Mouse (Mus musculus): ENCODE measurements around the gene Olfr876. TPM values are rescaled to one million over a fixed set of nuclear protein-coding genes. Genes with fewer than 3 reads are reported as not detected.

Gene Olfr876
- polyA plus RNA-seq, 1 experiment from 2014 or later = not detected

DNA sequence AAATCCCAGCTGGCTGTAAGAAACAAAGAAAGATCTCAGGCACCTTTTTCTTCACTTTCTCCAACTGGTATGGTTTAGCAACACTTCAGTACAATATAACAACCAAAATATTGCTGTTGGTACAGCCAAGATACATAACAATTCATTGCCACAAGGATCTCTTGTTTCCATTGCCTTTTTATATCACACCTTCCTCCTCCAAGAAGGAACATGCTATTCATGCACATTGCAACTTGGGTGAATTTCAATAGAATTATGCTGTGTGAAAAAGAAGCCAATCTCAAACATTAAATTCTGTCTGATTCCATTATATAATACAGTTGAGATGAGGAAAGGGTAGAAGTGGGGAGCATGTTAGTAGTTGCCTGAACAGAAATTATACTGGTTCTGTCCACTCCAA lies 27.1 kb downstream of the Olfr876 start:
- Histone ChIP-seq H3K4me1 (no peaks in the 10 kb centered on the region), H3K27me3 (ENCODE audit: low read depth, poor library complexity, severe bottlenecking) (no peaks in the 10 kb centered on the region), H3K9me3 (replicated peaks) (no peaks in the 10 kb centered on the region), H3K36me3 (no peaks in the 10 kb centered on the region), H3K27ac (no peak overlapping the region), H3K4me3 (no peak overlapping the region)
- DNase-seq (ENCODE audit: low spot score) = no peak

DNA sequence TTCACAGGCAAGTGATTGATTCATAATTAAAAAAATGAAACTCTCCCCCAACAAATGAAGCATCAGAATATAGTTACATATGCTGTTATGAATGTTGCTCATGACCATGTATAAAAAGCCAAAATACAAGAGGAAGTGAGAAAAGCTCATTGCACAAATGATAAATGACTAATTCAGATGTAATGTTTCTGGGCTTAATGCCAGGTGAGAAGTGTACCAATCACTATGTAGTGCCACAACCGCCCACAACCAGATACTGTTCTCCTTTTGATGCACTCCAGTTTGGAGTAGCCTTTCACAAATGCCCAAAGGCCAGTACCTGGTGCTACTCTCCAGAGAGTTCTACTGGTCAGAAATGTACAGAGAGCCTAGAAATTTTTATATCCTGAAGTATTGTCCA lies 30.5 kb downstream of the Olfr876 start:
- Histone ChIP-seq H3K4me1 (no peaks in the 10 kb centered on the region), H3K27me3 (ENCODE audit: low read depth, poor library complexity, severe bottlenecking) (no peaks in the 10 kb centered on the region), H3K36me3 (no peaks in the 10 kb centered on the region), H3K4me3 (no peak overlapping the region), H3K27ac (no peak overlapping the region), H3K9me3 (replicated peaks) (no peaks in the 10 kb centered on the region)
- no peak for DNase-seq (ENCODE audit: low spot score)
- WGBS = 88% methylated on average over 1 of the region's 1 CpGs

- no peak for DNase-seq (ENCODE audit: low spot score)
- 85% methylated on average over 2 of the region's 2 CpGs for WGBS
- H3K4me3 ChIP-seq = no peak overlapping the region
- H3K27ac ChIP-seq = no peak overlapping the region
- H3K9me3 ChIP-seq (replicated peaks) = no peaks in the 10 kb centered on the region
- no peaks in the 10 kb centered on the region for H3K27me3 ChIP-seq (ENCODE audit: low read depth, poor library complexity, severe bottlenecking)
- H3K36me3 ChIP-seq = no peaks in the 10 kb centered on the region
- H3K4me1 ChIP-seq = no peaks in the 10 kb centered on the region
Measured at GRCm38 (mm10) chr9:37849267-37849666, 46.4 kb downstream of the Olfr876 start.

- Histone ChIP-seq H3K36me3 (no peaks in the 10 kb centered on the region), H3K27ac (no peak within 1 kb of the TSS), H3K4me1 (no peaks in the 10 kb centered on the region), H3K27me3 (ENCODE audit: low read depth, poor library complexity, severe bottlenecking) (no peaks in the 10 kb centered on the region), H3K9me3 (replicated peaks) (no peaks in the 10 kb centered on the region), H3K4me3 (no peak within 1 kb of the TSS)
- 89% methylated on average over 4 of the region's 4 CpGs for WGBS
- DNase-seq (ENCODE audit: low spot score) = no peak
Measured at GRCm38 (mm10) chr9:37853969-37854368, 51.1 kb downstream of the Olfr876 start, which contains the start of gene Olfr877. TSS of gene Olfr877 (plus strand) at chr9:37854269.

Other genes starting within 250 kb of the Olfr876 start
- gene Siae, start 247.3 kb upstream of the Olfr876 start, polyA plus RNA-seq (2016; fragmentation: Nextera tagmentation; extraction: Ambion mirVana) = 3.1 and 3.4 TPM in 2 replicates
- 5.4 and 6.4 TPM in 2 replicates for gene Spa17, start 189.3 kb upstream of the Olfr876 start, polyA plus RNA-seq (2016; fragmentation: Nextera tagmentation; extraction: Ambion mirVana)
- gene Tbrg1, start 145.7 kb upstream of the Olfr876 start, polyA plus RNA-seq (2016; fragmentation: Nextera tagmentation; extraction: Ambion mirVana) = 124 and 128 TPM in 2 replicates
- gene Panx3, start 133.8 kb upstream of the Olfr876 start, polyA plus RNA-seq (2016; fragmentation: Nextera tagmentation; extraction: Ambion mirVana) = not detected in 2 replicates
- gene Olfr160, start 86.8 kb upstream of the Olfr876 start, polyA plus RNA-seq (2016; fragmentation: Nextera tagmentation; extraction: Ambion mirVana) = not detected in 2 replicates
- not detected in 2 replicates for gene Olfr874, start 57.9 kb upstream of the Olfr876 start, polyA plus RNA-seq (2016; fragmentation: Nextera tagmentation; extraction: Ambion mirVana)
- gene Olfr875, start 31.2 kb upstream of the Olfr876 start, polyA plus RNA-seq (2016; fragmentation: Nextera tagmentation; extraction: Ambion mirVana) = not detected in 2 replicates
- not detected in 2 replicates for gene Olfr877, start 51.2 kb downstream of the Olfr876 start, polyA plus RNA-seq (2016; fragmentation: Nextera tagmentation; extraction: Ambion mirVana)
- not detected in 2 replicates for gene Olfr145, start 93.7 kb downstream of the Olfr876 start, polyA plus RNA-seq (2016; fragmentation: Nextera tagmentation; extraction: Ambion mirVana)
- gene Olfr878, start 114.8 kb downstream of the Olfr876 start, polyA plus RNA-seq (2016; fragmentation: Nextera tagmentation; extraction: Ambion mirVana) = not detected in 2 replicates
- gene Olfr881, start 188.8 kb downstream of the Olfr876 start, polyA plus RNA-seq (2016; fragmentation: Nextera tagmentation; extraction: Ambion mirVana) = not detected in 2 replicates
- gene Olfr883, start 222.8 kb downstream of the Olfr876 start, polyA plus RNA-seq (2016; fragmentation: Nextera tagmentation; extraction: Ambion mirVana) = not detected in 2 replicates
- gene Olfr884, start 243.5 kb downstream of the Olfr876 start, polyA plus RNA-seq (2016; fragmentation: Nextera tagmentation; extraction: Ambion mirVana) = not detected in 2 replicates

Measured in limb, embryonic 10.5 days (tissue).